Mouse (Mus musculus): ENCODE data around the gene Snf8. TPM values are rescaled to one million over a fixed set of nuclear protein-coding genes. Genes with fewer than 3 reads are reported as not detected.

The Snf8 gene
- total RNA-seq (2022): 10 to 100 TPM; 30.5 to 36.9 (median 31.6) TPM

DNA sequence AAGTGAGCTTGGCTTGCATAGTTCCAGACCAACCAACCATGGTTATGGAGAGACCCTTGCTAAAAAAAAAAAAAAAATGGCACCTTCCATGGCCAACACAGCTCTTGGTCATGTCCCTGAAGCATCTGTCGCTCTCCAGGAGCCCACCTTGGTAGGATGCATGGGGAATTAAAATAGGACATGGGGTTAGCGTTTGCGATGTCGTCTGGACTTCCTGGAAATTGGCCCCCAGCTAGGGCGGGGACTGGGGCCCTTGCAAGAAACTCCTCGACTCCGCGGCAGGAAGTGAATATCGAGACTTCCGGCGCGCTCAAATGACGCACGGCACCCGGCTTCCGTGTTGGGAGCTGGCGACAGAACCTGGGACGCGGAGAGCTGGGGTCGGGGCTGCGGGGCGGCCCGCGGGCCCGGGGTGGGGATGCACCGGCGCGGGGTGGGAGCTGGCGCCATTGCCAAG lies at the start of gene Snf8:
Snf8 (plus strand) TSS at position 290 of the 457 bp plus-strand sequence.
- DNase-seq (ENCODE audit: low spot score in 2 of 2): peak; percentile 86 to 88

GRCm38 (mm10) chr11:95987854-95988447 lies 46.7 kb upstream of the Snf8 start:
- DNase-seq (ENCODE audit: low spot score in 2 of 2): no peak

DNA sequence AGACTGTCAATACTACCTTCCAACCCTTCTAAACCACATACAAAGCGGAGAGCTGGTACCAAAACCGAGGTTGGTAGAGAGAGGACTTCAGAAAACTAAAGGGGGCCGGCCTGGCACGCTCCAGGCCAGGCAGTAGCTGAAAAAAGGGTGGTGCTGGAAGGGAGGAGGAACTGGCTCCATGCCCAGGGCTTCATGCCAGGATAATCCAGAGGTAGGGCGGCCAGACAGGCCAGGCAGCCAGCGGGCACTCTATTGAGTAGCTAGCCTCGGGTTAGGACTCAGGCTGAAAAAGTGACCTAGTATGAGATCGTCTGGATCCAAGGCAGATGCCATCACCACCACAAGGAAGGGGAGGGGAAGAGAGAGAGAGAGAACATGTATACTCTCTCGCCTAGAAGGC lies 46.2 kb upstream of the Snf8 start:
- DNase-seq (ENCODE audit: low spot score in 2 of 2): no peak

DNA sequence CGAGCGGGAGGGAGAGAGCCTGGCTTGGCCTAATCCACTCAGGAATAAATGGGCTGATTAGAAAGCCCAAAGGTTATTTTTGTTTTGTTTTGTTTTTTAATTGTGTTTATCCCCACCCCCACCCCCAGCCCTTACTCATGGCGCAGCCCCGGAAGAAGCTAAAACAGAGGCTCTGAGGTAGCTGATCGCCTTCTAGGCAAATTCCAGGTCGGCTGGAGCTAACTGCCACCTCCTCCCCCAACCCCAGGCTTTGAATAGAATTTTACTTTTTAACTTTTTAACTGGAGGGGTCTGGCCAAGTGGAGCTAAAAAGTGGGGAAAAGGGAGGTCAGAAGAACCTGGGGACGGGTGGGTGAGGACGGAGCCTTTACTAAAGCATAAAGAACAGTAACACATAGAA lies 44.8 kb upstream of the Snf8 start:
- DNase-seq (ENCODE audit: low spot score in 2 of 2): no peak

DNA sequence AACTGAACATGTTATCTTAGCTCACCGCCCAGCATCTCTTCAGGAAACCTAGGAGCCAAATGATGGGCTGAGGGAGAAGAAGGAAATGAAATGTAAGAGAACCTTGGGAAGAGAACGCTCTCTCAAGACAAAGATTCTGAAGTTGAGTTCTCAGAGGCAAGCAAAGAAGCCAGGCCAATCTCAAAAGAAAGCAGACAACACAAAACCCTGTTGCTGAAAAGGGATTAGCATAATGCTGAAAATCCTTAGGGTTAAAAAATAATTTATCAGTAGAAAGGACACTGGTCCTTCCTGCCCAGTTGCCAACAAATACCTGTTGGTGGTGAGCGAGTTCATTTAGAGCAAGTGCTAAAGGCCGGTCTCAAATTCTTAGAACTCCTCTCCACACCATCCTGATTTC lies 44.3 kb upstream of the Snf8 start:
- no peak for DNase-seq (ENCODE audit: low spot score in 2 of 2)

GRCm38 (mm10) chr11:95990886-95991708 lies 43.6 kb upstream of the Snf8 start:
- no peak for DNase-seq (ENCODE audit: low spot score in 2 of 2)

GRCm38 (mm10) chr11:95994151-95994550 lies 40.5 kb upstream of the Snf8 start:
- DNase-seq (ENCODE audit: low spot score in 2 of 2): no peak

GRCm38 (mm10) chr11:96003100-96003900 lies 31.4 kb upstream of the Snf8 start:
- no peak for DNase-seq (ENCODE audit: low spot score in 2 of 2)

DNA sequence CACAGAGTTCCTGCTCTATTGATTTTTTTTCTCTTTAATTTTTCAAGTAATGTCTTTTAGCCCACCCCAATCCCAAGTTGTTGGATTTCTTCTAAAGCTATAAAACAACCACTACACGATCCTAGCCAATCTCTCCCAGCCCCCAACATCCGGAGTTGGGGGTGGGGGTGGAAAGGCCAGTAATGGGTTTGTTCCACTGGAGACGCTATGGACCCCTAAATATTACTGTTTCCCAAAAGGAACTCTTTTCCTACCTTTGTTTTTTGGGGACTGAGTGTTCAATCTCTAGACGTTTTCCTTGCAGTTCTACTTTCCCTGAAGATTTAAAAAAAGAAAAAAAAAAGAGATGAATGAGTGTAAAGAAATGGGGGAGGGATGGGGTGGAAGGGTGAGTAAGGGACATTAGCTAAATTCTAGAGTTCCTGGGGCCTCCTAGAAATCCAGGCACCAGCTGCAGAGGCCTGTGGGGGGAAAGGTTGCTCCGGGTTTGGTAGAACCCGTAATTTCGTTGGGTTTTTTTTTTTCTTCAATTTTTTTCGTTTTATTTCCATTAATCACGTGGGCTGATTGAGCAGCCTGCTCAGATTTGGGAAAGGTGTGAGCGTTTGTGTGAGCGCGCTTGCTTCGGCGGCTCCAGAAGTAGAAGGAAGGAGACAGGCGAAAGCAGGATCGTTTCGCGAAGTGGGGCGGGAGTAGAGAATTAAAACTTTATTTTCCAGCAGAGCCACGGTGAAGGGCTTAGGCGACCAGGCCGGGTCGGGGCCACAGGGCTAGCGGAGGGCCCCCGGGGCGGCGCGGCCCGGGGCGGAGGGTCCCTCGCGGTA lies 30.5 kb upstream of the Snf8 start:
- DNase-seq (ENCODE audit: low spot score in 2 of 2): no peak

DNA sequence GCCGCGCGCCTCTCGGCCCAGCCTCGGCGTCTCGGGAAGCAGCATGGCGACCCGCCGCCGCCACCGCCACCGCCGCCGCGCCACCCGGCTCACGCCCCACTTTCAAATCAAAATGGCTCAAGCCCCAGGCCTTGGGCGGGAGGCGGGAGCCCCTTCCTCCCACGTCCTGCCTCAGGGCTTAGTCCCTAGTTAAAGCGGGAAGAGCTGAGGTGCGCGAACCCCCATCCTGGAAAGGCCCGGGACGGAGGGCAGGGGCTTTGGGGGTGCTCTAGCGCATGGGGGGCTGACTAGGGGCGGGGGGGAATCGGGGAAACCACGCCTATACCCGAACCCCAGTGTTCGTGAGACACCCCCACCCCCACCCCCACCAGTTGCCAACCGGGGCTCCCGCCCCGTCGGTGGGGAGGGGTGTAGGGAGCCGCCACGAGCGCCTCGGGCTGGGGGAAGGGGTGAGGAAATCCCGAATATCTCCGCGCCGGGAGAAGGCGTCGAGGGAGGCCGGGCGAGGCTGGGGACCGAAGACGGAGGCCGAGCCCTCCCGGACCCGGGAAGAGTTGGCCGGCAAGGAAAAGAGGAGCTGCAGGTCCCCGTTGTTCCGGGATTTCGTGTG lies 29.8 kb upstream of the Snf8 start:
- DNase-seq (ENCODE audit: low spot score in 2 of 2): no peak

GRCm38 (mm10) chr11:96005403-96006271 lies 29.0 kb upstream of the Snf8 start, which contains the start of gene Igf2bp1:
Igf2bp1 (minus strand) TSS chr11:96005940.
- DNase-seq (ENCODE audit: low spot score in 2 of 2): no peak

DNA sequence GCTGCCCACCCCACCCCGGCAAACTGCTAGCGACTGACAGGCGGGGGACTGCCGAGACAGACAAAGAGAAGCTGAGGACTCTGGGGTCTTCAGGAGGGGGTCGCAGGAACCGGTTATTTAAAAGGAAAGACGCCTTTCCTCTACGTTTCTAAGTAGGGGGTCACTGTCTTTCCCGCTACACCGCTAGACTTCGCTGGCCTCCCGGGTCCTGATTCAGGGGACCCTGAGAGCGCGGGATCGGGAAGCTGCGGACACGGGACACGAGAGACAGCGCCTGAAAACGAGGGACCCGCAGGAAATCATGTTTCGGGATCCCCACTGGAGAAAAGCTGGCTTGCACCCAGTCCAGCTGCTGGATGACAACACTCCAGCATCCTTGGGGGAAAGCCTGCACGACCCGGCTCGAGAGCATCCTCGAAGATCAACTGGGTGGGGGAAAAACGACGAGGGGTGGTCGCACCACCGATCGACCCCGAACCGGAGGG lies 28.3 kb upstream of the Snf8 start:
- no peak for DNase-seq (ENCODE audit: low spot score in 2 of 2)

DNA sequence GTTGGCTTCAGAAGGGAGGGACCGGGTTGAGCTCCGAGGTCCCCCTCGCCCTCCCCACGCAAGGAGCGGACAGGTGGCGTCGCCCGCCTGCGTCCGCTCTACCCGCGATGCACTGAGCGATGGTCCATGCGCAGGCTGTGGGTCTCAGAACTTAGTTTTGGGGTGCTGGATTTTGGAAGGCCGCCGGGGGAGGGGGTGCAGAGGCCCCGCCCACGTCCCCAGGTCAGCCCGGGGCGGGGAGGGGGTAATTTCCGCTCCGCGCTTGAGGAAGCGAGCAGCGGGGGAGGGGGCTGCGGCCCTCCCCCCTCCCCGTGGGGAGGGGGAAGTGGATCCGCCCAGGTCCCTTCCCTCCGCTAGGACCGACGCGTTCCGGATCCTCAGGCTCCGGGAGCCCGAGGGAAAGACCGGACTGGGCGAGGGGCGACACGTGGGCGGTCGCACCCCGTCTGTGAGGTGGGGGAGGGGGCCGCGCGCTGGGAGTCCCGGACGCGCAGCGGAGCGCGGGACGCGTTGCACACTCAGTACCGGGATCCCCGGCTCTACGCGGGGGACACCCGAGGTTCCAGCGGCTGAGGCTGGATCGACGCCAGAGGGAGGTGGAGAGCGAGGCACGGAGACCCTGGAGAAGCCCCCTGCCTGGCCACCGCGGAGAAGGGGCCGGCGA lies 27.7 kb upstream of the Snf8 start:
- no peak for DNase-seq (ENCODE audit: low spot score in 2 of 2)

GRCm38 (mm10) chr11:96007516-96008235 lies 27.0 kb upstream of the Snf8 start:
- DNase-seq (ENCODE audit: low spot score in 2 of 2): no peak

GRCm38 (mm10) chr11:96008827-96009226 lies 25.9 kb upstream of the Snf8 start:
- DNase-seq (ENCODE audit: low spot score in 2 of 2): no peak

DNA sequence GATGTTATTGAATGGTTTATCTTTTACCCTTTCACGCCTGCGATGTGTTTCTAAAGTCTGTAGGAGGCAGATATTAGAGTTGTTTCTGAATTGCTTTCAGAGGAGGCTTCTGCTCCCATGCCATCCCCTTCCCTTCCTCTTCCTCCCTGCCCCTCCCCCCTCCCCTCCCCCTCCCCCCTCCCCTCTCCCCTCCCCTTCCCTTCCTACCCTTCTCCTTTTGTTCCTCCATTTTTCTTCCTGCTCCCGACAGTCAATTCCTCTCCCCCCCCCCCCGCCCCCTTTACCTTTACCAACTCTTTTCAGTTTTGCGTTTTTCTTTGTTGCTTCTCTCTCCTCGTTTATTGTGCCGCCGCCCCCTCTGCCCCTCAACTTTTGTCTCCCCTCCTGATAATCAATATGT lies 22.7 kb upstream of the Snf8 start:
- DNase-seq (ENCODE audit: low spot score in 2 of 2): no peak

DNA sequence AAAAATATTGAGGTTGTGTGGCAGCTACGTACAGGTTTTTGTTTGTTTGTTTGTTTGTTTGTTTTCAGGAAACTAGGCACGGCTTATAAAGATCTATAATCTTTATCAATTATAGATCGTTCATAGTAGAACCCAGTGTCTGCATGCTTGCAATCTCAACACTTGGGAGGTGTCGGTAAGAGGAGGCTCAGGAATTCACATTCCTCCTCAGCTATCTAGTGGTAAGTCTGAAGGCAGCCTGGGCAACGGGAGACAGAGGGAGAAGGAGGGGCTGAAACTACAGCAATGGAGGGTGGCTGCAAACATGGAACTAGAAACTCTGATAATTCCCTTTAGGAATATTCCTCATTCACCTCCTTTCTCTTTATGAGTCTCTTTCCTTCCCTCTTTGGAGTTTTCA lies 19.3 kb upstream of the Snf8 start:
- DNase-seq (ENCODE audit: low spot score in 2 of 2): no peak

GRCm38 (mm10) chr11:96017941-96018351 lies 16.7 kb upstream of the Snf8 start:
- DNase-seq (ENCODE audit: low spot score in 2 of 2): no peak
